Mouse (Mus musculus) cerebellum, adult 18-20 months (tissue): ENCODE results near the gene Rbfox3.

Experiments used
- DNase-seq, 2 experiments: peaks; one replicate each; pipeline ENCODE4 v3.0.0; 2021

The Rbfox3 gene

DNA sequence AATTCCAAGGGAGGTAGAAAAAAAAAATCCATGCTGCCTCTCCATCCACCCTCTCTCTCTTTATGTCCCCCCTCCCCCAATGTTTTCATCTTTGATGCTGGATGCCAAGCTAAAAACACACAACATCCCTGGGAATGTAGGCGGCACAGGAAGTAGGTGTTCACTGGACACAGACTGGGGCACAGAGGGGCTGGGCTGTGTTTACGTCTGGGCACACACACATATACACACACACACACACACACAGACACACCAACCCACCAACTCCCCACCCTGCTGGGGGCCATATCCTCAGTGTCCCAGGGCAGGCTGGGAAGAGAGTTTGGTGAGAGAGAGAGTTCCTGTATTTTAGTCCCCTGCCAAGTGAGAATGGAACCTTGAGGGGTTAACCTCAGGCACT is 417.9 kb downstream of the Rbfox3 start:
- DNase-seq, result no peak

DNA sequence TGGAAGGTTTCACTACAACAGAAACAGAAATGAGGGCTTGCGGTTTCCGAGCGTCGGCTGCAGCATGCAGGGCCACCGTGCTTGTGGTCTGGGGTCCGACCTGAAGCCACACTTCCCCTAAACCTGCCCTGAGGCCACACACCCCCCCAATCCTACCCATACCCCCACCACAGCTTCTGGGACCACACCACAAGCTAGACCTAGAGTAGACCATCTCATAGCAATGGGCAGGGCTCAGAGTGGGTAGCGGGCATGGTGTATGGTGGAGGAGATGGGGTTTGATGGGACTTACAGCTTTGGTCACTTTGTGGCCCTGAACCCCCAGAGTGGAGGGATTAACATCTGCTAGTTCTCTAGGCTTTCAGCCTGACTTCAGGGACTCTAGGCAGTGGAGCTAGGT is 420.2 kb downstream of the Rbfox3 start:
- no peak for DNase-seq

GRCm38 (mm10) chr11:118490566-118491218 is 420.7 kb downstream of the Rbfox3 start:
- DNase-seq, result peak; percentile 66 to 72

GRCm38 (mm10) chr11:118488907-118489270 is 422.5 kb downstream of the Rbfox3 start:
- DNase-seq, result no peak

DNA sequence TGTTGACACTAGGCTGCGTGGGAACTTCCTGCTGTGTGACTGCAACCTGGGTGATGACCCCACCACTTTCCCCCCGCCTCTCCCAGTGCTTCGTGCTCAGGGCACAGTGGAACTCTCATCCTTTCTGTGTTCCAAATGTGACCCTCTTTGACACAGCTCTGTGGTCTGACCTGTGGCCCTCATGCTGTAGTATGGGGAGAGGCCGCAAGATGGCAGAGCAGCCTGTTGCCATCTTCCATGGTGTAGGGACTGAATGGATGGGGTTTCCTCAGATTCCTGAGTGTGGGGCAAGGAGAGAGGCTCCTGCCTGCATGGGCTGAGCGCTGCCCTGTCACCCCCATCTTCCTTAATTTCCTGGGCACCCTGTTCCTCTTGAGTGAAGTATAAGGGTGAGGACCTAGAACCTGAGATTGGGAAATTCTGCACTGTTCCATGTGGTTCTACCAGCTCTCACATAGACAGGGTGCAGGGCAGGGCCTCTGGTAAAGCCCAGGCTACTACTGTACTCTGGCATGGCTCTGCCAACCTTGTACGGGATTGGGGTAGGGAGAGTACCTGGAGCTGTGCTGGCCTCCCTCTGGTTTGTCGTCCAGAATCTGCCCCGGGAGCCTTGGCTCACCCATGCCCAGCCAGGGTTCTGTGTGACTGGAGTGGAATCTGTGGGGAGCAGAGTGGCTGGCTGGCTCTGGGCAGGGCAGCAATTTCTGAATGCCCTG is 423.0 kb downstream of the Rbfox3 start:
- DNase-seq, result peak; percentile 61 to 62

GRCm38 (mm10) chr11:118486881-118487772 is 424.3 kb downstream of the Rbfox3 start:
- DNase-seq, result no peak

DNA sequence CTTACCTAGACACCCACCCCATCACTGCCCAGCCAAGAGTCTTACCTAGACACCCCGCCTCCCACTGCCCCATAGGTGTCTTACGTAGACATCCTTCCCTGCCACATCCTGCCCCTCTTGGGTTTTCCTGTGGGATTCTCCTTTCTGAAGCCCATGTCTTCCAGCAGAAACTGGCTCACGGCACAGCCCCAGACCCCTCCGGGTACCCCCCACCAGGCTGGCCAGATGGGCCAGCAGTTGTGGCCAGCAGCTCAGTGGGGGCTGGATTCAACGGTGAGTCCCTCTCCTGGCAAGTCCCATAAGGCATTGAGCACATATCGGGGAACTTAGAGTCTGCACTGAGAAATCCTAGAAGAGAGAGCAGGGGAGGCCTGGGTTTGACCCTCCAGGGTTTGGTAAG is 425.1 kb downstream of the Rbfox3 start:
- DNase-seq, result no peak

- DNase-seq, result peak in 1 of 2 experiments; percentile 5
Observed at GRCm38 (mm10) chr11:118485780-118486179, 425.6 kb downstream of the Rbfox3 start.

GRCm38 (mm10) chr11:118485338-118485737 is 426.1 kb downstream of the Rbfox3 start:
- DNase-seq, result no peak

GRCm38 (mm10) chr11:118484169-118484568 is 427.2 kb downstream of the Rbfox3 start:
- peak; percentile 75 to 77 for DNase-seq

DNA sequence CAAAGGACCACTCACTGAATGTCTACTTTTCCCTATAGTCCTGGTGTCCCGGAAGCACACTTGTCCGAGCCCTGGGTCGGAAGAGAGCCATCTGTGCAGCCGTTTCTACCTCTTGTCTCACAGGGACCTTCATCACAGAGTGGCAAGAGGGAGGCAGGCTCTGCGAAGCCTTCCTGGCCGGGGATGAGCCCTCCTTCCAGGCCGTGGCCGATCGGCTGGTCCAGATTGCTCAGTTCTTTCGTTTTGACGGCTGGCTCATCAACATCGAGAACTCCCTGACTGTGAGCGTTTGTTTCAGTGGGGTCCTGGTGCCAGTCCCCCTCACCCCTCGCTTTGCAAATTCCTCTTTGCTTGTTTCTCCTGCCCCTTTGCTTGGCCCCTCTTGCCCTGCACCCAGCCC is 429.6 kb downstream of the Rbfox3 start:
- no peak for DNase-seq

DNA sequence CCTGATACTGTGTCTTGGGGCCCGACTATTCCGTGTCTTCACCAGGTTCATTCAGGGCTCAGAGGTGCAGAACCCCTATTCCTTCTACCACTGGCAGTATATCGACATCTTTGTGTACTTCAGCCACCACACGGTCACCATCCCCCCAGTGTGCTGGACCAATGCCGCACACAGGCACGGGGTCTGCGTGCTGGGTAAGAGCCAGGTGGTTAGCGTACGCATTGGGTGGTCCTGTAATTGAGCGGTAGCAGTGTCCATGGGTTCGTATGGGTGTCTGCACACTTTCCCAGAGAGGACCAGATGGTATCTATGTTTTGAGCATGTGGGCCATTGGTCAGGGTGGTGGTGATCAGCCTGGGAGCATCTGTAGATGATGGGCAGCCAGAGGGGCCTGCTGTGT is 430.2 kb downstream of the Rbfox3 start:
- DNase-seq, result no peak

GRCm38 (mm10) chr11:118479776-118480175 is 431.6 kb downstream of the Rbfox3 start:
- DNase-seq, result no peak

DNA sequence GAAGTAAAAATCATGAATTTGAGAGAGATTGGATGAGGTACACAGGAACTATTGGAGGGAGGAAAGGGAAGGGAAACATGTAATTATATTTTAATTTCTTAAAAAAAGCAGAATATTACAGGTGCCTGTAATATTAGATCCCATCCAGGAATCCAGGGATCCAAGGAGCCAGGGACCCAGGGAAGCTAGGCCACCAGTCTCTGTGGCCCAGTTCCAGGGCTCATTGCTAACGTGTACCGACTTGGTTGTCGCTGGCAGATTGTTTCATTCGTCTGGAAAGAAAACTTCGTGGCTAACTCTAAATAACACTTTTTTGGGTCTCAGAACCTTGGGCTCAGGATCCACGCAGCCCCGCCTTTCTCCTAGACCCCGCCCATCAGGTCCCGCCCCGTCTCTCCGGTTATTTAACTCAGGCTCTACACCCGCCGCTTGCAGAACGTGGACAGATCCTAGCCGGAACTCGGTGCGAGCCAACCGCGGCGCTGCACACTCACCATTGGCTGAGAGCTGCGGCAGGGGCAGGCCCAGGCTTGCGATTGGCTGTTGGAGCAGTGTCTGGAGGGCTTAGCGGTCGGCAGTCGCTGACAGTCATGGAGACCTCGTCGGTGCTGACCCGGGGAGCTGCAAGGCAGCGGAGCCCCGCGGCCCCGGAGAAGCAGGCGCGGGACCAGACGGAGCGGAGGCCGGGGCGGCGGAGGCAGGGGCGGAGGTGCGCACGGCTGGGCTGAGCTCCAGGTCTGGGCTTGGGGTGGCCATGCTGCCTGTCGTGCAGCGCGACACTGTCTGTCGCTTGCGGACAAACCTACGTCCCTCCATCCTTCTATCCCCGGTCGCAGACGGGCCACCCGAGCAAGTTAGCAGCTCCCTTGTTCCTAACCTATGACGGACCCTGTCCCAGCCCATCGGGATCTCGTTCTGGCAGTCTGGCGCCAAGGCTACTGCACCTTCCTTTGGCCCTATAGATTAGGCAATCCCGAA is 434.7 kb downstream of the Rbfox3 start, which contains the start of gene Engase:
Gene Engase, plus strand, starts transcription at position 434 of the 978 bp plus-strand sequence.
- peak; percentile 93 to 97 for DNase-seq

- DNase-seq, result no peak
Observed at GRCm38 (mm10) chr11:118475496-118476083, 435.8 kb downstream of the Rbfox3 start.

DNA sequence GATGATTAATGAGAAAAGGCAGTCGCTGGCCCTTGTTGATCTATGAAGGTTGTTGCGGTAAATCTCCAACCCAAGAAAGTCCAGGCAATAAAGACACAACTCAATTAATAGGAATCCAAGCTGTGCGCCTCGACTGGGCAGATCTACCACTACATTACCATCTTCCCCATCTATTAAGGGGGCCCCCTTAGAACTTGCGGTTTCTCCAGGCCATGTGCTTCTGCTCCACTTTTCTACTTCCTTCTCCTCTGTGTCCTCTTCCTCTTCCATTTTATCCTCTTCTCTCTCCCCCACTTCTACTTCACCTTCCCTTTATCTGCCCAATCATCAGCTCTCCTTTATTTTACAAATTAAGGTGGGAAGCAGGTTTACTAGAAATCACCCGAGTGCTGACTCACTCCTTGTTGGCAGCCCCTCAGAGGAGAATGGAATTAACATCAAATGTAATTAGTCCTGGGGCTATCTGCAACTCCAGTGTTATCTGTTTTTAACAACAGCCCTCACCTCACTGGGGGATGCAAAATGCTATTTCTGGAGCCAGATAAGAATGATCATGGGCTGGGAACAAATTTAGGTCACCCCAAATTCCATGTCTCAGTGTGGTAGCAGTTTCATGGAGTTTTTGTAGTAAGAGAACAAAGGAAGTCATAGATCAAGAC is 437.4 kb downstream of the Rbfox3 start:
- DNase-seq, result no peak

DNA sequence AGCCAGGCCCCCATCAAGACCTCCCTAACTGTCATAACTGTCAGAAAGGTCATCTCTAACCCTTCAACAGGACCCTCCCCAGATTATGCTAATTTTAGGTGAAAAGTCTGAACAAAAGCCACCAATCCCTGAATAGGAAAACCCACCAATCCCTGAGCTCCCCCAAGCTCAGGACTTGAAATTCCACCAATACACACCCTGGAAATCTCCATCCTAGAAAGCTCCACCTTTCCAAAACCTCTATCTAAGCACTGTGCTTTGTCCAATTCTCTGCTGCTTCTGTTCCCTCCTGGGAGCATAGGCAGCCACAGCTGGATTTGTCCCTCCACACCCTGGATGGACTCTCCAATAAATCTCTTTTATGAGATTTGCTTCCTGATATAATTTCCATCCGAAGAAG is 438.2 kb downstream of the Rbfox3 start:
- DNase-seq, result no peak

DNA sequence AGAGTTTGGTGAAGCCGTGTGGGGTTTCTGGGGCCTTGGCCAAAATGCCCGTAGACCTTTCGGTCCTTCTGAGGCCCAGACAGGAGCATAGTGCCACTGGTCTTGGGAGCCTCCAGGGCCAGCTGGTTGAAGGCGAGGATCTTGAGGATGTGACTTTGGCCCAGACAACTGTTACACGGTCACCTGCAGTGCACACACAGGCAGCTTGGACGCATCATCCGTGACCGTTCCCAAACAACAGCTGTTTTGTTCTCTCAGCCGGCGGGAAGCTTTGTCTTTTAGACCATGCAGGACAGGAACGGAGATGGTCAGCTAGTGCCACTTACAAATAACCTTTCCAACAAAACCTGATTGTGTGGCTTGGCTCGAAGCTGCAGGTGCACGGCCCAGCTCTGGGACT is 439.7 kb downstream of the Rbfox3 start:
- no peak for DNase-seq

DNA sequence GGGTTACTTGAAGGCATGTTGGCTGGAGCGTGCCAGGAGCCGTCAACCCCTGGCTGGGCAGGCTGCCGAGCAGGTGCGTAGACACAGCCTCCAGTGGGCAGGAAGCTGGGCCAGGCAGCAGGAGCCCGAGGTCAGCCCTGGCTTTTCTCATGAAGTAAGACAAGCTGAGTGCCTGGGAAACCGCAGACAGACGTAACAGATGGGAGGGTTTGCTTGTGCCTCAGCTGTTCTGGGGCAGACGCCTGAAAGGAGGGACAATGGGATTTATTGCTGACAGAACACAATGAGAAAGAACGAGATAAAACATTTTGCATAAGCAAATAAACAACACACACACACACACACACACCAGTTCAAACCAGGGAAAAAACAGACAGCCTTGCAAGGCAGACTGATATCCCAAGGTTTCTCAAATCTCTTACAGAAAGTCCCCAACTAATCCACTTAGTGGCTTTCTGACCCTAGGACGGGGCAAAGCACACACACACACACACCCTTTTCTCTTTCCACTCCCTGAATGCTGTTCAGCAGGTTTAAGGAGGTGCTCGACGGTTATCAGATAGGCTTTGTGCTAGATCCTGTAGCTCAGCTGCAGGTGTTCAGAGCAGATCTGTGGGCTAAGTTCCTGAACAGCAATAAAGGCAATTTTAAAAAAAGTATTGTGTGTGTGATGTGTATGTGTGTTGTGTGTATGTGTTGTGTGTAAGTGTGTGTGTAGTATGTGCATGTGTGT is 441.0 kb downstream of the Rbfox3 start:
- DNase-seq, result no peak

- no peak for DNase-seq
Observed at GRCm38 (mm10) chr11:118469509-118470160, 441.8 kb downstream of the Rbfox3 start.
